Mouse (Mus musculus): ENCODE data around the gene Stat4. TPM values are rescaled to one million over a fixed set of nuclear protein-coding genes. Genes with fewer than 3 reads are reported as not detected.
"Not testable (repeated sequence)": the region's sequence is repeated elsewhere in the genome, so short reads cannot be mapped to it uniquely, and the experiment has no call there.

Gene Stat4
- total RNA-seq, 2 experiments from 2014 or later: not detected

- DNase-seq: no peak
Measured at GRCm38 (mm10) chr1:52034816-52035752, 48.1 kb downstream of the Stat4 start.

GRCm38 (mm10) chr1:52039151-52039550 is 52.2 kb downstream of the Stat4 start:
- DNase-seq: no peak

- no peak for DNase-seq
Measured at GRCm38 (mm10) chr1:52039626-52040025, 52.7 kb downstream of the Stat4 start.

GRCm38 (mm10) chr1:52040366-52041061 is 53.6 kb downstream of the Stat4 start:
- DNase-seq: no peak

GRCm38 (mm10) chr1:52043191-52043590 is 56.2 kb downstream of the Stat4 start:
- DNase-seq: no peak

GRCm38 (mm10) chr1:52046891-52047290 is 59.9 kb downstream of the Stat4 start:
- not testable (repeated sequence) for DNase-seq

- DNase-seq: no peak
Measured at GRCm38 (mm10) chr1:52048711-52049110, 61.8 kb downstream of the Stat4 start.

GRCm38 (mm10) chr1:52049827-52050226 is 62.9 kb downstream of the Stat4 start:
- no peak for DNase-seq

- DNase-seq: no peak
Measured at GRCm38 (mm10) chr1:52051542-52051941, 64.6 kb downstream of the Stat4 start.

- no peak for DNase-seq
Measured at GRCm38 (mm10) chr1:52052910-52053309, 66.0 kb downstream of the Stat4 start.

GRCm38 (mm10) chr1:52055947-52056346 is 69.0 kb downstream of the Stat4 start:
- DNase-seq: no peak

- no peak for DNase-seq
Measured at GRCm38 (mm10) chr1:52057153-52057552, 70.2 kb downstream of the Stat4 start.

- no peak for DNase-seq
Measured at GRCm38 (mm10) chr1:52066276-52066675, 79.3 kb downstream of the Stat4 start.

- no peak for DNase-seq
Measured at GRCm38 (mm10) chr1:52066694-52067093, 79.7 kb downstream of the Stat4 start.

GRCm38 (mm10) chr1:52079724-52080367 is 92.9 kb downstream of the Stat4 start:
- no peak for DNase-seq

- no peak for DNase-seq
Measured at GRCm38 (mm10) chr1:52080375-52080774, 93.4 kb downstream of the Stat4 start.

- no peak for DNase-seq
Measured at GRCm38 (mm10) chr1:52086236-52086635, 99.3 kb downstream of the Stat4 start.

- no peak for DNase-seq
Measured at GRCm38 (mm10) chr1:52087128-52087527, 100.2 kb downstream of the Stat4 start.

- DNase-seq: no peak
Measured at GRCm38 (mm10) chr1:52088634-52089033, 101.7 kb downstream of the Stat4 start.

- no peak for DNase-seq
Measured at GRCm38 (mm10) chr1:52098618-52099232, 111.8 kb downstream of the Stat4 start.

GRCm38 (mm10) chr1:52100496-52100895 is 113.5 kb downstream of the Stat4 start:
- no peak for DNase-seq

- DNase-seq: no peak
Measured at GRCm38 (mm10) chr1:52102795-52103194, 115.8 kb downstream of the Stat4 start.

Measured in gastrocnemius, postnatal 25 days (tissue).